Mouse (Mus musculus) midbrain, embryonic 14.5 days (tissue): ENCODE measurements around the gene Tmprss6. TPM values are rescaled to one million over a fixed set of nuclear protein-coding genes. Genes with fewer than 3 reads are reported as not detected.

Experiments used
- ATAC-seq: fragments of 200-750 bp; cut with Nextera tagmentation; 2 replicates; pipeline ENCODE4 v1.8.0; 2017; ENCODE audit warnings: moderate number of reproducible peaks, moderate library complexity; ENCODE audit not compliant: low FRiP score, low TSS enrichment
- DNase-seq: peaks from one replicate; pipeline ENCODE4 v3.0.0-alpha.2; 2015
- H3K27ac ChIP-seq: fragments of 300-500 bp; sonication (generic); replicated peaks from 2 replicates; pipeline ENCODE4 v1.5.1; 2014; ENCODE audit warnings: mild to moderate bottlenecking, low read depth, low read length, moderate library complexity
- H3K27me3 ChIP-seq: fragments of 300-500 bp; sonication (generic); 2 replicates; pipeline ENCODE4 v1.6.1; 2014; ENCODE audit warnings: low read length, control low read depth, mixed read lengths; ENCODE audit not compliant: control insufficient read depth, insufficient read depth
- H3K36me3 ChIP-seq: fragments of 300-500 bp; sonication (generic); 2 replicates; pipeline ENCODE4 v1.6.1; 2014; ENCODE audit warnings: low read length, control low read depth; ENCODE audit not compliant: control insufficient read depth, insufficient read depth
- H3K4me1 ChIP-seq: fragments of 300-500 bp; sonication (generic); 2 replicates; pipeline ENCODE4 v1.6.1; 2014; ENCODE audit warnings: mild to moderate bottlenecking, antibody characterized with exemption, low read length, control low read depth; ENCODE audit not compliant: control insufficient read depth, insufficient read depth
- H3K4me2 ChIP-seq: fragments of 300-500 bp; sonication (generic); 2 replicates; pipeline ENCODE4 v1.6.1; 2014; ENCODE audit warnings: mild to moderate bottlenecking, low read length, moderate library complexity
- H3K4me3 ChIP-seq: fragments of 300-500 bp; sonication (generic); replicated peaks from 2 replicates; pipeline ENCODE4 v1.5.1; 2014; ENCODE audit warnings: low read depth, low read length
- H3K9ac ChIP-seq: fragments of 300-500 bp; sonication (generic); replicated peaks from 2 replicates; pipeline ENCODE4 v1.6.1; 2014; ENCODE audit warnings: mild to moderate bottlenecking, low read length, moderate library complexity
- H3K9me3 ChIP-seq: fragments of 300-500 bp; sonication (generic); 2 replicates; pipeline ENCODE4 v1.6.1; 2016; ENCODE audit warnings: low read length, control low read depth, mixed read lengths; ENCODE audit not compliant: control insufficient read depth
- WGBS: fragments of 180-500 bp; shearing (Covaris S2); extraction: QIAGEN DNeasy Blood & Tissue Kit; methylation state at CpG from one replicate; pipeline ENCODE4 v1.1.7; 2014; 5-methylcytosine and 5-hydroxymethylcytosine counted together
- polyA plus RNA-seq: library from polyadenylated mRNA; unstranded; fragments of >200 nt; fragmentation: Nextera tagmentation; extraction: Ambion mirVana; gene quantifications from 2 replicates; pipeline ENCODE4 v1.2.1, GENCODE M21; 2014

Gene Tmprss6
- polyA plus RNA-seq, 1 experiment from 2014 or later = 0.43 TPM

GRCm38 (mm10) chr15:78480111-78480510, 11.7 kb upstream of the Tmprss6 start:
- Histone ChIP-seq H3K27me3 (no peaks in the 10 kb centered on the region), H3K4me3 (no peak overlapping the region), H3K9me3 (no peaks in the 10 kb centered on the region), H3K9ac (no peak overlapping the region), H3K4me2 (no peak overlapping the region), H3K27ac (no peak overlapping the region), H3K36me3 (no peaks in the 10 kb centered on the region), H3K4me1 (no peaks in the 10 kb centered on the region)
- no peak for ATAC-seq
- 76% methylated on average over 7 of the region's 7 CpGs for WGBS
- no peak for DNase-seq

- Histone ChIP-seq H3K4me2 (no peak overlapping the region), H3K27me3 (no peaks in the 10 kb centered on the region), H3K4me3 (no peak overlapping the region), H3K4me1 (no peaks in the 10 kb centered on the region), H3K27ac (no peak overlapping the region), H3K36me3 (no peaks in the 10 kb centered on the region), H3K9me3 (no peaks in the 10 kb centered on the region), H3K9ac (no peak overlapping the region)
- ATAC-seq (no peak), DNase-seq (no peak)
- 85% methylated on average over 5 of the region's 5 CpGs for WGBS
These were observed 11.0 kb upstream of the Tmprss6 start for GRCm38 (mm10) chr15:78479470-78479869.

- Histone ChIP-seq H3K4me3 (no peak overlapping the region), H3K36me3 (no peaks in the 10 kb centered on the region), H3K4me1 (no peaks in the 10 kb centered on the region), H3K9me3 (no peaks in the 10 kb centered on the region), H3K9ac (no peak overlapping the region), H3K27ac (no peak overlapping the region), H3K27me3 (no peaks in the 10 kb centered on the region), H3K4me2 (no peak overlapping the region)
- DNase-seq = no peak
- no peak for ATAC-seq
- 93% methylated on average over 4 of the region's 4 CpGs for WGBS
These were observed 9.6 kb upstream of the Tmprss6 start for GRCm38 (mm10) chr15:78478073-78478472.

GRCm38 (mm10) chr15:78476878-78477277, 8.4 kb upstream of the Tmprss6 start:
- DNase-seq = no peak
- Histone ChIP-seq H3K36me3 (no peaks in the 10 kb centered on the region), H3K9me3 (no peaks in the 10 kb centered on the region), H3K27me3 (no peaks in the 10 kb centered on the region), H3K4me1 (no peaks in the 10 kb centered on the region), H3K4me2 (no peak overlapping the region), H3K9ac (no peak overlapping the region), H3K4me3 (no peak overlapping the region), H3K27ac (no peak overlapping the region)
- no peak for ATAC-seq
- 87% methylated on average over 1 of the region's 1 CpGs for WGBS

- Histone ChIP-seq H3K4me3 (no peak overlapping the region), H3K9me3 (no peaks in the 10 kb centered on the region), H3K9ac (no peak overlapping the region), H3K4me1 (no peaks in the 10 kb centered on the region), H3K4me2 (no peak overlapping the region), H3K36me3 (no peaks in the 10 kb centered on the region), H3K27me3 (no peaks in the 10 kb centered on the region), H3K27ac (no peak overlapping the region)
- ATAC-seq = no peak
- no peak for DNase-seq
- WGBS = 77% methylated on average over 3 of the region's 3 CpGs
These were observed 7.2 kb upstream of the Tmprss6 start for GRCm38 (mm10) chr15:78475604-78476031.

- no peaks in the 10 kb centered on the region for H3K27me3 ChIP-seq
- DNase-seq (no peak), ATAC-seq (no peak)
- H3K9ac ChIP-seq = no peak overlapping the region
- no peak overlapping the region for H3K27ac ChIP-seq
- H3K4me2 ChIP-seq = no peak overlapping the region
- H3K9me3 ChIP-seq = no peaks in the 10 kb centered on the region
- H3K36me3 ChIP-seq = no peaks in the 10 kb centered on the region
- 79% methylated on average over 6 of the region's 6 CpGs for WGBS
- no peak overlapping the region for H3K4me3 ChIP-seq
- no peaks in the 10 kb centered on the region for H3K4me1 ChIP-seq
These were observed 5.0 kb upstream of the Tmprss6 start for GRCm38 (mm10) chr15:78473442-78473841.

- Histone ChIP-seq H3K36me3 (no peaks in the 10 kb centered on the region), H3K9ac (no peak overlapping the region), H3K27me3 (no peaks in the 10 kb centered on the region), H3K9me3 (no peaks in the 10 kb centered on the region), H3K4me3 (no peak overlapping the region), H3K27ac (no peak overlapping the region), H3K4me1 (no peaks in the 10 kb centered on the region), H3K4me2 (no peak overlapping the region)
- ATAC-seq = no peak
- no peak for DNase-seq
- WGBS = 70% methylated on average over 7 of the region's 7 CpGs
These were observed 3.5 kb upstream of the Tmprss6 start for GRCm38 (mm10) chr15:78471902-78472301.

GRCm38 (mm10) chr15:78470495-78471276, 2.3 kb upstream of the Tmprss6 start:
- H3K27me3 ChIP-seq = no peaks in the 10 kb centered on the region
- WGBS = 80% methylated on average over 4 of the region's 4 CpGs
- DNase-seq (no peak), ATAC-seq (no peak)
- H3K4me2 ChIP-seq = no peak overlapping the region
- no peaks in the 10 kb centered on the region for H3K9me3 ChIP-seq
- H3K27ac ChIP-seq = no peak overlapping the region
- no peaks in the 10 kb centered on the region for H3K36me3 ChIP-seq
- no peak overlapping the region for H3K9ac ChIP-seq
- no peaks in the 10 kb centered on the region for H3K4me1 ChIP-seq
- H3K4me3 ChIP-seq = no peak overlapping the region

GRCm38 (mm10) chr15:78467570-78467969, 864 bp downstream of the Tmprss6 start:
- ATAC-seq = no peak
- no peaks in the 10 kb centered on the region for H3K4me1 ChIP-seq
- DNase-seq = no peak
- H3K9ac ChIP-seq = no peak overlapping the region
- H3K36me3 ChIP-seq = no peaks in the 10 kb centered on the region
- no peak overlapping the region for H3K27ac ChIP-seq
- H3K4me2 ChIP-seq = no peak overlapping the region
- no peak overlapping the region for H3K4me3 ChIP-seq
- no peaks in the 10 kb centered on the region for H3K27me3 ChIP-seq
- 94% methylated on average over 7 of the region's 7 CpGs for WGBS
- H3K9me3 ChIP-seq = no peaks in the 10 kb centered on the region
